Mouse (Mus musculus): ENCODE measurements around the gene Bag6. TPM values are rescaled to one million over a fixed set of nuclear protein-coding genes. Genes with fewer than 3 reads are reported as not detected.

Gene Bag6
- polyA plus RNA-seq, 1 experiment from 2014 or later = 84.0 TPM

DNA sequence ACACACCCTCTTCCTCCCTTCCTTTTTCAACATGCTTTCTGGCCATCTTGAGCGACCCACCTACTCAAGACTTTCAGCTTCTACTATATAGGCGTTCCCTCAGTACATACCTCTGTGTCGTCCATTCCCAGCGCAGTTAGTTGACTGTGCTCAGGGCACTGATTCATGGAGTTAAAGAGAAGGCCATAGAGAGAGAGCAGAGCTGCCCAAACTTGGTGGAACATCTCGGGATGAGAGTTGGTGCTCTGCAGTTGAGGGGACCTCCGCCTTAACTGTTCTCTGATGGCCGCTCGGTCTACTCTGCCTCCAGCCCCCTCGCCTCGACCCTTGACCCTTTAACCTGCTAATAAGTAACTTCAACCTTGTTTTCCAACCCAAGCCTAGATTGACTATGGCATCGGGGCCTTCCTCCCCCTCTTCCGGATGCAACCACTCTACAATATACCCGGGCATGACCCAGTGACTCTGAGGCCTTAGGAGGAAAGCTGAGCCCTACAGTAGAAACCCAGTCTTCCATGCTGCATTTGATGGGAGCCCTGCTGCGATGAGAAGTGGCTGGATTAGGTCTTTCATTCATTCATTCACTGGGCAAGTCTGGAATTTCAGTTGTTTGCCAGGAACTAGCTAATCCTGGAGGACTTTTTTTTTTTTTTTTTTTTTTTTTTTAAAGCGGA, 3.3 kb upstream of the Bag6 start, which contains the start of gene Apom:
Gene Apom, minus strand, starts transcription at position 551 of the 674 bp plus-strand sequence.
- Histone ChIP-seq H3K4me1 (peaks cover 17% of the 10 kb centered on the region), H3K27ac (replicated peaks) (no peak within 1 kb of the TSS), H3K27me3 (no peaks in the 10 kb centered on the region), H3K9ac (replicated peaks) (no peak within 1 kb of the TSS), H3K36me3 (0 out of 2 replicates have a peak, but pooled peaks cover 7% of the 10 kb centered on the region), H3K4me3 (no peak within 1 kb of the TSS), H3K9me3 (no peaks in the 10 kb centered on the region), H3K4me2 (replicated peaks) (no peak within 1 kb of the TSS)
- 80% methylated on average over 15 of the region's 15 CpGs for WGBS
- no peak for ATAC-seq (ENCODE audit: low FRiP score, low read depth)

DNA sequence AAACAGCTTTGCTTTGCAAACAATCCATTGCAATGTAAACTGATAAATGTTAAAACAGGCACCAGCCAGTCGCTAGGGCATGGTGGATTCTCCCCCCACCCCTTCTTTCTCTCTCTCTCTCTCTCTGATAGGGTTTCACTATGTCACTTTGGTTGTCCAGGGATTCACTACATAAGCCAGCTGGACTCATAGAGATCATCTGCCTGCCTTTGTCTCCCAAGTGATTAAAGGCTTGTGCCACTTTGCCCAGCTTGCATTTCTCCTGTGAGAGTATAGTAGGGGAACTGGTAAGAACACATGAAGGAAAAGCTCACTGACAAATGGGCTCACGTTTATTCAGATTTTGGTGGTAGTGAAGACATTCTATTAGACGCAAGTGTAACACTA, 2.8 kb upstream of the Bag6 start:
- 78% methylated on average over 3 of the region's 3 CpGs for WGBS
- Histone ChIP-seq H3K4me3 (no peak overlapping the region), H3K27me3 (no peaks in the 10 kb centered on the region), H3K9ac (replicated peaks) (no peak overlapping the region), H3K36me3 (0 out of 2 replicates have a peak, but pooled peaks cover 7% of the 10 kb centered on the region), H3K27ac (replicated peaks) (no peak overlapping the region), H3K9me3 (no peaks in the 10 kb centered on the region), H3K4me1 (peaks cover 17% of the 10 kb centered on the region), H3K4me2 (replicated peaks) (no peak overlapping the region)
- ATAC-seq (ENCODE audit: low FRiP score, low read depth) = no peak

DNA sequence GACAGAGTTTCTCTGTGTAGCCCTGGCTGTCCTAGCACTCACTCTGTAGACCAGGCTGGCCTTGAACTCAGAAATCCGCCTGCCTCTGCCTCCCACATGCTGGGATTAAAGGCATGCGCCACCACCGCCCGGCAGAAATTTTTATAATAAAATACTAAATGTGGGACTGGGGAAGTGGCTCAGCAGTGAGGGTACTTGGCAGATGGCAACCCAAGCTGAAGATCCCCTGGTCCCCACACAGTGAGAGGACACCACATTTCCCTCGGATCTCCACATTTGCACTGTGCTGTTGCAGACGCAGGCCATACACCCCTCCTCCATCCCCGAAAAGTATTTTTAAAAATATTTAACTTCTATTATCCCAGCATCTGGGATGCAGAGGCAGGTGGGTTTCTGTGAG, 1.5 kb upstream of the Bag6 start:
- Histone ChIP-seq H3K4me3 (no peak overlapping the region), H3K36me3 (peaks cover 12% of the 10 kb centered on the region), H3K9me3 (no peaks in the 10 kb centered on the region), H3K4me2 (replicated peaks) (no peak overlapping the region), H3K27me3 (no peaks in the 10 kb centered on the region), H3K27ac (replicated peaks) (no peak overlapping the region), H3K4me1 (peaks cover 22% of the 10 kb centered on the region), H3K9ac (replicated peaks) (no peak overlapping the region)
- no peak for ATAC-seq (ENCODE audit: low FRiP score, low read depth)
- WGBS = 96% methylated on average over 7 of the region's 7 CpGs

DNA sequence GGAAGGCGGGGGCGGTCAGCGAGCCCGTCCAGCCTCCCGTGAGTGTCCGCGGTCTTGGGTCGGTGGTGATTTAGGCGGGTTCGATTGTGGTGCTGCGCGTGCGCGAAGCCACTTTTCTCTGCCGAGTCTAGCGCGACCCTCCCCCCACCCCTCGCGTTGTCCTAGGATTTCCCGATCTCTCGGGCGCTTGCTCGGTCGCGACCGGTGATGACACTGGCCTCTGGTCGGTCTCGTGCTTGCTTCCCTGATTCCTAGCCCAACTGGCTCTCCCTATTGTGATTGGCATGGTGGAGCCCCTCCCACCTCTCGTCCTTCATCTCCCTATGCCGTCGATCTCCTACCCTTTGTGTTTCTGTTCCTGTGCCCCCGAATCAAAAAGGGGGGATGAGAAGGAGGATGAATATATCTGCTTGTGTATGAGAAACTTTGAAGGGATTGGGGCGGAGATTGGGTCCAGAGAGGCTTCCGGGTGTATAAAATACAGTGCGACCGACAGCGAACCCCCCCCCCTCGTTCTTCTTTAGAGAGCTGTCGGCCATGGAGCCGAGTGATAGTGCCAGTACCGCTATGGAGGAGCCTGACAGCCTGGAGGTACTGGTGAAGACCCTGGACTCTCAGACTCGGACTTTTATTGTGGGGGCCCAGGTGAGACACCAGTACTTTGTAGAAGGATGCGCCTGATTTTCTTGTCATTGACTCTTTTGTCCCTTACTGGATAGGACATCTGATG, 778 bp downstream of the Bag6 start:
- Histone ChIP-seq H3K9me3 (no peaks in the 10 kb centered on the region), H3K4me1 (peaks cover 24% of the 10 kb centered on the region)
- peak; percentile 68 for ATAC-seq (ENCODE audit: low FRiP score, low read depth)

DNA sequence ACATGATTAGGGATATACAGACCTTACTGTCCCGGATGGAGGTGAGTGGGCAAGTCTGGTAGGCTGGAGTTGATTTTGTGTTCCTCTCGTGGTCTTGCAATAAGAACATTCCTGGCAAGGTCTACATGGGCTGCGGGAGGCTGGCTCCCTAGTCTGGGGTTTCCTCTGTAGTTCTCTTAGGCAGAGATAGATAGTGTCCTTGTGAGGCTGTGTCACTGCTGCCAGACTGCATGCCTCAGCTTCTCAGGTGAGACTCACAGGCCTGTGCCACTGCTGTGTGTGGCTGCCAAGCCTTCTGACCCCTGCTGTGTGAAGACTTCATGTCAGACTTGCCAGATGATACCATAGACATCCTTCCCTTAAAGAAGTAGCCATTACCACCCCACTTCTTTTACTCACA, 4.3 kb downstream of the Bag6 start:
- H3K27me3 ChIP-seq = no peaks in the 10 kb centered on the region
- H3K4me3 ChIP-seq = no peak overlapping the region
- no peaks in the 10 kb centered on the region for H3K9me3 ChIP-seq
- no peak for ATAC-seq (ENCODE audit: low FRiP score, low read depth)
- H3K4me1 ChIP-seq = peaks cover 24% of the 10 kb centered on the region
- H3K27ac ChIP-seq (replicated peaks) = no peak overlapping the region
- WGBS = 92% methylated on average over 3 of the region's 3 CpGs
- H3K4me2 ChIP-seq (replicated peaks) = no peak overlapping the region
- peaks cover 62% of the 10 kb centered on the region for H3K36me3 ChIP-seq
- no peak overlapping the region for H3K9ac ChIP-seq (replicated peaks)

More for the DNA sequence above, 778 bp downstream of the Bag6 start:
- WGBS = under 1% methylated on average over 43 of the region's 43 CpGs
- peaks cover 27% of the 10 kb centered on the region for H3K36me3 ChIP-seq
- H3K9ac ChIP-seq (replicated peaks) = peak overlapping the region; percentile 92
- H3K27ac ChIP-seq (replicated peaks) = peak overlapping the region; percentile 95
- no peaks in the 10 kb centered on the region for H3K27me3 ChIP-seq
- peak overlapping the region; percentile 89 for H3K4me2 ChIP-seq (replicated peaks)
- H3K4me3 ChIP-seq = peak overlapping the region; percentile 82

DNA sequence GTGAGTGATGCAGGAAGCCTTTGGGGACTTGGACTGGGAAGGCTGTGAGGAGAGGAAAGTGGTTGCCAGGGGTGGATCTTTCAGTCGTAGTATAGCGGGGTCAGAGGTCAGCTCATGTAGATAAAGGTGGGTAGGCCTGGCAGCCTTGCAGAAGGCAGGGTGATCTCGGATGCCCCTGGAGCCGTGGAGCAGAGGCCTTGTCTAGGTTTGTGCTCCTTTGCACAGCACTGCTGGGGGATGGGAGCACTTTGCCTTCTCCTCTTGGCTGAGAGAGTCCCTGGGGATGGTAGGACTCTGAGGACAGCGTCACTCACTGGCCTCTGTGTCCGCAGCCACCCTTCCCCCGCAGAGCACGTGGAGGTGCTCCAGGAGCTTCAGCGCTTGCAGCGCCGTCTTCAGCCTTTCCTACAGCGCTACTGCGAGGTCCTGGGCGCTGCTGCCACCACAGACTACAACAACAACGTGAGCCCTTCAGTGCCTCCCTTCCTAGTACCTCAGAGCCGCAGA, 5.6 kb downstream of the Bag6 start:
- no peak for ATAC-seq (ENCODE audit: low FRiP score, low read depth)
- H3K27ac ChIP-seq (replicated peaks) = no peak overlapping the region
- H3K27me3 ChIP-seq = no peaks in the 10 kb centered on the region
- H3K4me1 ChIP-seq = peaks cover 24% of the 10 kb centered on the region
- H3K36me3 ChIP-seq = peaks cover 75% of the 10 kb centered on the region
- 82% methylated on average over 16 of the region's 16 CpGs for WGBS
- H3K4me3 ChIP-seq = no peak overlapping the region
- no peaks in the 10 kb centered on the region for H3K9me3 ChIP-seq
- H3K9ac ChIP-seq (replicated peaks) = no peak overlapping the region
- no peak overlapping the region for H3K4me2 ChIP-seq (replicated peaks)

DNA sequence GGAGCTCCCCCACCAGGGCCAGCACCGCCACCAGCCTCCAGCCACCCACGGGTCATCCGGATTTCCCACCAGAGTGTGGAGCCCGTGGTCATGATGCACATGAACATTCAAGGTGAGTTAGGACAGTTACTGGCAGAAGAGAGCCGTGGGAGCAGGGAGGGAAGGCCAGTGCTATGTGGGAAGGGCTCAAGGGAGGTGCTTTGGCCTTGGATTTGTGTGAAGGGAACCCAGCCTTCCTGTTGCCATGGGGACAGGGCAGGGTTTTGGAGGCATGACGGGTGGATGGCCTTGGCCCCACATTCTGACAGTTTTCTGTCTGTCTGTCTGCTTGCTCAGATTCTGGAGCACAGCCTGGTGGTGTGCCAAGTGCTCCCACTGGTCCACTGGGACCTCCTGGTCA, 7.0 kb downstream of the Bag6 start:
- no peak for ATAC-seq (ENCODE audit: low FRiP score, low read depth)
- Histone ChIP-seq H3K36me3 (peaks cover 89% of the 10 kb centered on the region), H3K9ac (replicated peaks) (no peak overlapping the region), H3K27me3 (no peaks in the 10 kb centered on the region), H3K4me3 (no peak overlapping the region), H3K27ac (replicated peaks) (no peak overlapping the region), H3K4me1 (peaks cover 15% of the 10 kb centered on the region), H3K9me3 (no peaks in the 10 kb centered on the region), H3K4me2 (replicated peaks) (no peak overlapping the region)
- 87% methylated on average over 6 of the region's 6 CpGs for WGBS

DNA sequence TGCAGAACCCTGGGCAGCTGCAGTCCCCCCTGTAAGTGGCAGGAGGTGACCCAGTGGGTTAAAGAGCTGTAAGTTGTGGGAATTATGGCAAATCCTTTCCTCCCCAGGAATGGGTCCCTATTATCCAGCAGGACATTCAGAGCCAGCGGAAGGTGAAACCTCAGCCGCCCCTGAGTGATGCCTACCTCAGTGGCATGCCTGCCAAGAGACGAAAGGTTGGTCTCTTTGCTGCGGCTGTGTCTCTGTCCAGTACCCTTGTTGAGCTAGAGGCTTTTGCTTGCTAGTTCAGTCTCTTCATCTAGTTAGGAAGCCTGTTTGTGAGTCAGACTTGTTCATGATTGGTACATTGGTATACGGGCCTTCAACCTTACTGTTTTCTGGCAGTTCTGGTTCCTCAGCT, 11.2 kb downstream of the Bag6 start:
- Histone ChIP-seq H3K9me3 (no peaks in the 10 kb centered on the region), H3K27me3 (no peaks in the 10 kb centered on the region), H3K4me3 (no peak overlapping the region), H3K9ac (replicated peaks) (no peak overlapping the region), H3K4me2 (replicated peaks) (no peak overlapping the region), H3K27ac (replicated peaks) (no peak overlapping the region), H3K36me3 (peaks cover 97% of the 10 kb centered on the region), H3K4me1 (no peaks in the 10 kb centered on the region)
- no peak for ATAC-seq (ENCODE audit: low FRiP score, low read depth)
- WGBS = 97% methylated on average over 5 of the region's 5 CpGs

DNA sequence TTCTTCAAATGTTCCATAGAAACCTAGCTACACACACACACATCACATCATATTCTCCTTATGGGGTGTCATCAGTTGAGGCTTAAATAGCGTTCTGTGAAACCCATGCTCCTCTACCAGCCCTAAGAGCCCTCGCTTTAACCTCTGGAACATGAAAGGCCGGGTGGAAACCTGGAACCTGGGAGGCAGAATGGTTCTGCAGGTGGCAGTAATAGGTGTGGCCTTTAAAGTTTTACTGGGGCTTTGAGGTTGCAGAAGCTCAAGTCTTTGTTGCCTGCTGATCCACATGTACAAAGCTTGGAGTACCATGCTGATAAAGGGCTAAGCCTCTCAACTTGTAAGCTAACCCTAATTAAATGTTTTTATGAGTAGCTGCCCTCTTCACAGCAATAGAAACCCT, 12.4 kb downstream of the Bag6 start:
- 65% methylated on average over 3 of the region's 3 CpGs for WGBS
- H3K4me3 ChIP-seq = no peak overlapping the region
- no peaks in the 10 kb centered on the region for H3K27me3 ChIP-seq
- H3K36me3 ChIP-seq = peaks cover 97% of the 10 kb centered on the region
- no peaks in the 10 kb centered on the region for H3K9me3 ChIP-seq
- 0 out of 2 replicates have a peak, but pooled peaks have one; percentile 28 for ATAC-seq (ENCODE audit: low FRiP score, low read depth)
- 0 out of 2 replicates have a peak overlapping the region, but pooled peaks have one; percentile 3 for H3K27ac ChIP-seq (replicated peaks)
- no peak overlapping the region for H3K4me2 ChIP-seq (replicated peaks)
- no peak overlapping the region for H3K9ac ChIP-seq (replicated peaks)
- no peaks in the 10 kb centered on the region for H3K4me1 ChIP-seq

DNA sequence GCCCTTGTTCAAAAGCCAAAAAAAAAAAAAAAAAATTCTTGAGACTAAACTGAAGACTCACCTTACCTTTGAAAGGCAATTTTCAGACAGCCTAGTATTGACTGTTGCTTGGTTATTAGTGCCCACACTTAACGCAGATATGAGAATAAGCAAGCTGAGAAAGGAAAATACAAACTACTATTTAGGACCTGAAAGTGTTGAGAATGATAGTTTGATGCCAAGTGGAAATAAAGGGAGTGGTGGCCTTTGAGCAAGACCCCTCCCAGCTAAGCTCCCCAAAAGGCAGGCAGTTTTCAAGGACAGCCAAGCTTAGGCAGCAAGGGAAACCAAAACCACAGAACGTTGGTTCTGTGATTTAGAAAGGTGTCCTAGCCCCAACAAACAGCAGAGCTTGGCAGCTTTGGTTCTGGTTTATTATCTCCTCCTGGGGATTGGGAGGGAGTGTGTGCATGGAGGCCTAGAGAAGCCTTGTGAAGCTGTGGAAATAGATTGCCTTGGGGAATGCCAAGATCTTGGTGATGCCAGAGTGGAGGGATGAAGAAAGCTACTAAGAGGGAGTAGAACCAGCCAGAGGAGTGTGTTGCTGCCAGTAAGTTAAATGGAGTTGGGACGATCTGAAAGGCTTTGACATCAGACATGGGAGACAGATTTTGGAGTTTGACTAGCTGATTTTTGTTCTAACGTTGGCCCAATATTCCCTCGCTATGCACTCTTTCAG, 13.1 kb downstream of the Bag6 start:
- no peak overlapping the region for H3K4me2 ChIP-seq (replicated peaks)
- WGBS = 73% methylated on average over 5 of the region's 5 CpGs
- no peak overlapping the region for H3K9ac ChIP-seq (replicated peaks)
- no peaks in the 10 kb centered on the region for H3K4me1 ChIP-seq
- ATAC-seq (ENCODE audit: low FRiP score, low read depth) = no peak
- no peak overlapping the region for H3K4me3 ChIP-seq
- H3K36me3 ChIP-seq = peaks cover 97% of the 10 kb centered on the region
- H3K27ac ChIP-seq (replicated peaks) = 0 out of 2 replicates have a peak overlapping the region, but pooled peaks have one; percentile 3
- no peaks in the 10 kb centered on the region for H3K9me3 ChIP-seq
- no peaks in the 10 kb centered on the region for H3K27me3 ChIP-seq

DNA sequence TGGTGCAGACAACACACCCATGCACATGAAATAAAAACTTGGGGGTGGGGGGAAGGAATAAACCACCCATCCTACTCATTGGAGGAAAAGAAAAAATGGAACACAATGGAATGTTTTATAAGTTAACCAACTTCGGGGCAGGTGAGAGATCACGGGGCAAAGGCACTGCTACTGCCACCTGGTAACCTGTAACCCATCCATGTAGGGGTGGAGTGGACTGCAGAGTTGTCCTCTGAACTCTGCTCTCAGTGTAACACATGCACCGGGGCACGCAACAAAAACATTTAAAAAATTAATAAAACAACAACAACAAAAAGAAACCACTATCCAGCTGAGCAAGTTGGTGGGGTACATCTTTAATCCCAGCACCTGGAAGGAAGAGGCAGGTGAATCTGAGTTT, 17.1 kb downstream of the Bag6 start:
- no peak for ATAC-seq (ENCODE audit: low FRiP score, low read depth)
- no peaks in the 10 kb centered on the region for H3K4me1 ChIP-seq
- H3K4me2 ChIP-seq (replicated peaks) = no peak overlapping the region
- peaks cover 97% of the 10 kb centered on the region for H3K36me3 ChIP-seq
- H3K9me3 ChIP-seq = no peaks in the 10 kb centered on the region
- WGBS = 98% methylated on average over 4 of the region's 4 CpGs
- H3K9ac ChIP-seq (replicated peaks) = no peak overlapping the region
- no peak overlapping the region for H3K27ac ChIP-seq (replicated peaks)
- H3K27me3 ChIP-seq = no peaks in the 10 kb centered on the region
- no peak overlapping the region for H3K4me3 ChIP-seq

DNA sequence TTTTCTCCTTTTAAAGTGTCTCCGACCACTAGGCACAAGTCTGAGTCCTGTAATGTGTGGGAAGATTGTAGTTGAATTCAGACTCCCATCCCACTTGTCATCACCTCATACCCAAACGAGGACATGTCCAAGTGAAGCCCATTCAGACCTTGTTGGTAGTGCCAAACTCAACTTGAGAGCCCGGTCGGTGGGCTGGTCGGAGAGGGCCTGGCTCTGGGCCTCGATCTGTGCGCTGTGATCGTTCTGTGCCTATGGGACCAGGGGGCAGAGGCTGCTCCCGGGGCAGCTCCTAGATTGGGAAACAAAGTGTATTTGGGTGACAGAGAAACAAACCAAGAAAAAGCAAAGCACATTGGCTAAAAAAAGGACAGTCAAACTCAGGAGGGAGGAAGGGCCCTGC, 18.1 kb downstream of the Bag6 start:
- Histone ChIP-seq H3K4me1 (no peaks in the 10 kb centered on the region), H3K9ac (replicated peaks) (no peak overlapping the region), H3K27me3 (no peaks in the 10 kb centered on the region), H3K4me3 (no peak overlapping the region), H3K4me2 (replicated peaks) (no peak overlapping the region), H3K9me3 (no peaks in the 10 kb centered on the region), H3K36me3 (peaks cover 98% of the 10 kb centered on the region), H3K27ac (replicated peaks) (no peak overlapping the region)
- 93% methylated on average over 9 of the region's 9 CpGs for WGBS
- ATAC-seq (ENCODE audit: low FRiP score, low read depth) = no peak

Measured in midbrain, embryonic 12.5 days (tissue).